Mouse (Mus musculus) liver, embryonic 14.5 days (tissue): ENCODE measurements around the gene Pacs2.

ENCODE experiments used
- CTCF ChIP-seq: IDR thresholded peaks from 2 replicates; pipeline ENCODE4 v1.5.1; 2016; ENCODE audit warnings: antibody characterized with exemption, low read depth, control low read depth
- EP300 ChIP-seq: IDR thresholded peaks from 2 replicates; pipeline ENCODE4 v1.6.1; 2016; ENCODE audit warnings: antibody characterized with exemption, low read depth

GRCm38 (mm10) chr12:112990706-112991405 lies 23.5 kb upstream of the Pacs2 start:
- no peak for TF ChIP-seq CTCF
- no peak for TF ChIP-seq EP300
